Mouse (Mus musculus): Measurements from ENCODE around the gene Mtcl1.
"Not testable (repeated sequence)": the region's sequence is repeated elsewhere in the genome, so short reads cannot be mapped to it uniquely, and the experiment has no call there.

Gene Mtcl1

DNA sequence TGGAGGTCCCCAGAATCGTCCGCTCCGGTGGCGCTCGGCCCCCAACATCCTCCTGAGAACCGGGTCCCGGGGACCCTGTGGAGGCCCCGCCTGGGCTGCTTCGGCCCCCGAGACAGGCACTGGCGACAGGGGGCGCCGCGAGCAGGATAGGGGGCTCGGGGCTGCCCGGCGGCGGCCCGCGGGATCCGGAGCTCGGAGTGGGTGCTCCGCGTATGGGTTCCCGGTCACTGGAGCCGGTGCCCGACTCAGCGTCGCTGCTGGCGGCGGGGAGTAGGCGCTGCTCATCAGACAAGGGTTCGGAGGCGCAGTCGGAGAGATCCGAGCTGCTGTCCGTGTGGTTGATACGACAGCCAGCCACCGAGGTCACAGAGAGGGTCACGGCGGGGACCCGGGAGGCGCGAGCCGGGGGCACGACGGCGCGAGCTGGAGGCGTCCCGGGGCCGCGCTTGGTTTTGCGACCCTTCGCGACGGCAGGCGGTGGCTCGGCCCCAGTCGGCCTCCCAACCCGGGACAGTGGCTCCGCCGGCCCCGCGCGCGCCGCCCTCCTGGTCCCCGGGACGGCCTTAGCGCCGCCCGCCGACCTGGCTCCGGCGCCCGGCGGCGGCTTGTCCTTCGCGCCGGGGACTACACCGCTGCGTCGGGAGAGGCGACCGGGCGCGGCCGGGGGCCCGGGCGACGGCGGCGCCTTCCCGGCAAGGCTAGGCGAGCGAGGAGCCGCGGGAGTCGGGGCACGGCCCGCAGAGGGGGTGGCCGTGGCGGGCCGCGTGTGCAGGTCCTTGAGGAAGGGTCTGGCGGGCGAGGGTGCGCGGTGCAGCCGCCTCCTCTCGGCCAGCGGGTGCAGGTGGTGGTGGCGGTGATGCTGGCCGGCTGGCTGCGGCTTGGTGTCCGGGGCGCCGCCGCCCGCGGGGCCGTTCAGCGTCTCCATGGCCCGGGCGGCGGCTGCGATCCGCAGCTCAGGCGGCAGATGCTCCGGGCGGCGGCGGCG, 837 bp downstream of the Mtcl1 start:
- in situ Hi-C loops (cut with MboI, MseI), result loop anchor here (5.0 kb wide), 1 partner anchor 211 kb away; no protein-coding TSS in a partner anchor

DNA sequence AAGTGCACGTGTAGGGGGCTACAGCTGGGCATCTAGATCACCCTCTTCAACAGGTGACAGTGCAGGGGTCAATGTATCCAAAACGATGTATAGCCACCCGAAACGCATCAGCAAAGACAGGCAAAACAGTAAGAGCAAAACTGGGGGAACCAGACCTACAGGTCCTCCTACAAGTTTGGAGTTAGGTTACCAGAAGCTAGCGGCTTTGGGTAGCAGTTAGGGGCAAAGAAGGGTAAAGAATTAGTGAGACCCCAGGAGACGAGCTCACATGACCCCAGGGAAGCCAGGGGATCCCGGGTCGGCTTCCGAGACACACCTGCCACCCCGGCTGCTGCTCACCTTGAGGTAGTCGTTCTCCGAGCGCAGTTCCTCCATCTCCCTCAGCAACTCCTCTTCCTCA, 1.6 kb downstream of the Mtcl1 start:
- in situ Hi-C loops (cut with MboI, MseI), result loop anchor here (5.0 kb wide), 1 partner anchor 211 kb away; no protein-coding TSS in a partner anchor

DNA sequence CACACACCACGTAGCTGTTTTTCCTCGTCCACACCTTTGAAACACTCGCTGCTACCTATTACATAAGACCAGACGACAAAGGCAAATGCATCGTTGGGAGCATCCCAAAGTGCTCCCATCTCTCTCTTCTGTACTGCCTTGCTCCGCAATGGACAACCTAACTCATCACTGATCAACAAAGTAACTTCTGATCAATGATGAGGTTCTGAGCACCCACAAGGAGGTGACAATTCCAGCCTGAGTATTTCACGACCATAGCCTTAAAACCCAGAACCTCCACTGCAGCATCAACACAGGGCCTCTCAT, 2.6 kb downstream of the Mtcl1 start:
- in situ Hi-C loops (cut with MboI, MseI), result loop anchor here (5.0 kb wide), 1 partner anchor 210 kb away; no protein-coding TSS in a partner anchor

DNA sequence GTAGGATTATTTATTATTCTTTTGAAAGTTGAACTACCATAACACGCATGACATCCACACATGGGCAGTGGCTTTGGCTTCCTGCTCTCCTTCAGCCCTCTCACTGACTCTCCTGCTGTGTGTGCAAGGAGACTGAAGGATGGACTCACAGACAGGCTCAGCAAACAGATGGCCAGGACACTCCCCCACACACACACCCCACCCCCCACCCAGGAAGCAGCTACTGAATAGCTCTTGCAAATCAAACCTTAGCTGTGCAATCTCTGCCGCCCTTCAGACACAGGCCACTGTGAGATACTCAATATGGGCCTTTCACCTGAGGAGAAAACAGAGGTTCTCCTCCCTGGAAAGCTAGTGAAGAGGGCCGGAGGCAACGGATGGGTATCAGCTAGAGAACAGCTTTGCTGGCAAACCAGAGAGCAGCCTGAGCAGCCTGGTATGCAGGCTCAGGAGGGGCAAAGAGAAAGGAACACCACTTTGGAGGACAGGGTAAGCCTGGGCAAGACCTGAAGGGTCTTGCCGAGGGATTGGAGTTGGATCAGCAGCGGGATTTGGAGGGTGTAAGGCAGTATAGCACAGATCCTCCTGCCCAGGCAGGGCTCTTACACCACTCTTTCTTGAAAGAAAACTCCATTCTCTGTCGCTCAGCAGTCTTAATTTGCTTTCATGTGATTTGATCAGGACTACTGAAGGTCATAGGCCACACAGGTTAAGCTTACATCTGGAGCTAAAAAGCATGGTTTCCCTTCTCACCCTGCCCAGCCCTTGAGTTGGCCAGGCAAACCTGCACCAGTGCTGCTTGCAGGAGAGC, 3.1 kb downstream of the Mtcl1 start:
- in situ Hi-C loops (cut with MboI, MseI), result loop anchor here (5.0 kb wide), 1 partner anchor 209 kb away; no protein-coding TSS in a partner anchor

DNA sequence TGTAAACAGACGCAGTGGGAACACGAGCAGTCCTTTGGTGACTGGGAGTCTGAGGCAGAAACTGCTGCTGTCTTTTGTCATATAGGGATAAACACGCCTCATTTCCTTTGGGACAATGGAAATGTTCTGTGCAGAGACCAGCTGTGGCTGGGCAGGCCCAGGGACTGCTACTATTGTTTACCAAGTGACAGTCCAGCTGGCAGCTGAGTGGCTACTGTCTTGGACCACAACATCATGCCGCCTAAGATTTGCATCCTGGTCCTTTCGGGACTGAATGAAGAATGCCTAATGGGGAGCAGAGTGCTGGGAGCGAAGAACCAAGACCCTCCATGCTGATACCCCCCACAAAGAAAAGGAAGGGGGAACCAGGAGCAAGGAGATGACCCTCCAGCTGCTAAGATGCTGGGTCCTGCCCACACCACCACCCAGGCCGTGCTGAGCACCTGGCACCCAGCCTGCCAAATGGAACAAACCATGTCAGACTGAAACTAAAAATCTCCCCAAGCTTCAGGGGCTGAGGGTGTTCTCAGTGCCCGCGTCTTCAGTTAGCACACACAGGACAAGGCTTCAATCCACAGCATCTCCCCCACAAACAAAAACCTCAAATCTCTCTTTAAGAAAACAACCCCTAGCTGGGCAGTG, 5.4 kb downstream of the Mtcl1 start:
- in situ Hi-C loops (cut with MboI, MseI), result no loop called here

DNA sequence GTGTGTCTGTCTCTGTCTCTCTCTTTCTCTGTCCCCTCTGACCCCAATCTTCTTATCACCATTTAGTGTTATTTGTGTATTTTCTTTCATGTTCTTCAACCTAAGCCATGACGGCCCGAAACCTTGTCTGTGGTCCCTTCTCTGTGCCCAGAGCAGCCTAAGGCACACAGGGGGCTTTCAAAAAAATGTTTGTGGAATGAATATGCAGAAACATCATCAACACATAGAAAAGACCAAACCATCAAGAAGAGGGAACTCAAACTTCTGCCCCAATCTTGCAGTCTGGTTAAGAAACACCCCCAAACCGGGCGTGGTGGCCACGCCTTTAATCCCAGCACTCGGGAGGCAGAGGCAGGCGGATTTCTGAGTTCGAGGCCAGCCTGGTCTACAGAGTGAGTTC, 9.7 kb downstream of the Mtcl1 start:
- in situ Hi-C loops (cut with MboI, MseI), result no loop called here

DNA sequence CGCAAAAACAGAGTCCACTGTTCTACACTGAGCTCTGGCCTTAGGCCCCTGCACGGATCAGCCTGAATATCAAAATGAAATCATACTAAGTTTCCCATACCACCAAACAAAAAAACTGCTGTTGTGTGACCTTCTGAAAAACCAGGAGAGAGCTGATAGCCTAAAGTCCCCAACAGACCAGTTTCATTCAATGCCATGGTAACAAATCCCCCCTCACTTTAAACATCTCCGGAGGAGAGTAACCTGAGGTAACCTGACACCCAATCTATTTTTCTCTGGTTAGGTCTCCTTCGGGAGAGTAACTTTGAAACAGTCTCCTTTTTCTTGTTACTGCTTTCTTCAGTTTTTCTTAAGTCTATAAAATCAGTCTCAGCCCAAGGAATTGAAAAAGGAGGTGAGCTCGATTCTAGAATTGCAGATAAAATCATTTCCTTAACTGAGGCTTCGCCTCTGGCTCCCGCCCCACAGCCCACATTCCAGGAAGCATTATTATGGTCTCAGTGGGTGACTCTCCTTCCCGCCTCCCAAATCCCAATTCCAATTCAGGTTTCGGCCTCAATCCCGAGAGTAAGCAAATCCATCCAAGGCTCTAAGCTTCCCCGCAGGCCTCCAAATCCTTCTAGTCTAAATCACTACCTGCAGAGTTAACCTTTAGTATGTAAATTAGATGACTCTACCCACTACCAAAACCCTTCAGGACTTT, 10.3 kb downstream of the Mtcl1 start:
- in situ Hi-C loops (cut with MboI, MseI), result no loop called here

DNA sequence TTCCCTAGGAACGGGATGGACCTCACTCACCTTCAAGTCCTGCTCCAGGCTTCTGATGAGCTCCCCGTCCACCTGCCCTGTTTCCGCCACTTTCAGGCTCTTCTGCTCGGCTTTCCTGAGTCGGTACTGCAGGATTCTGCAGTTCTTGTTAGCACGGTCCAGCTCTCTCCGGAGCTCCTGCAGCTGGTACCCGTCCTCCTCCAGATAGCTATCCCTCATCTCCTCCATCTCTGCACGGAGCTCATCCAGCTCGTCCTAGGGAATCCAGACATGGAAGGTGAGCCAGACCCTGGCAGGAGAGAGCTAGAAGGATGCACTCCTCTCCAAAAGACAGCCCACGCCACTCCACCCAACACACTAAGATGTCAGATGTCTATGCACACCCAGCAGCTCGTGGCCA, 11.4 kb downstream of the Mtcl1 start:
- in situ Hi-C loops (cut with MboI, MseI), result no loop called here

DNA sequence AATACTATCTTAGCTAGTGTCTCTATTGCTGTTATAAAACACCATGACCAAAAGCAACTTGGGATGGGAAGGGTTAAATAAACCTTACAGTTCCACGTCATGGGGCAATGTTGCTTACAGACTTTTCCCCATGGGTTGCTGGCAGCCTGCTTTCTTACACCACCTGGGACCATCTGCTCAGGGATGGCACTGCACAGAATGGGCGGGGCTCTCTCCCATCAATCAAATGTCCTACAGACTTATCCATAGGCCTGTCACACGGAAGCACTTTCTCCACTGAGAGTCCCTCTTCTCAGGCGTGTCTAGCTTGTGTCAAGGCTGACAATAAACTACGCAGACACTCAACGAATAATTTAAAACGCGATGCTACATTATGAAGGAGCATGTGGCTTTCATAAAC, 12.7 kb downstream of the Mtcl1 start:
- in situ Hi-C loops (cut with MboI, MseI), result no loop called here

DNA sequence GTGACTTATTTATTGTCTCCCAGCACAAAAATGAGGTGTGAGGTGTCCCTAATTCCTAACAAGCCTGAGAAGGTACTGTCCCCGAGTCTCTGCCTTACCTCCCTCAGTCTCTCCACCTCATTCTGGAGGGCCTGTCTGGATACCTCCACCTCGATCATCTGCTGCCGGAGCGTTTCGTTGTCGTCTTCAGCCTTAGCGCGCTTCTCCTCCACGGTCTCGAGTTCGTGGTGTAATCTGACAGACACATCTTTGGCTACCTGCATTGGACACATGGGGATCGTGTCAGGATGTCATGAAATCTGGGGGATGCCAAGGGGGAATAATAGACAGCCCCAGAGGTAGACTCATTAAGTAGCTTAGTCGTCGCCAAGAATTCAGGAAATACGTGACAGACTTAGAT, 13.6 kb downstream of the Mtcl1 start:
- in situ Hi-C loops (cut with MboI, MseI), result no loop called here

DNA sequence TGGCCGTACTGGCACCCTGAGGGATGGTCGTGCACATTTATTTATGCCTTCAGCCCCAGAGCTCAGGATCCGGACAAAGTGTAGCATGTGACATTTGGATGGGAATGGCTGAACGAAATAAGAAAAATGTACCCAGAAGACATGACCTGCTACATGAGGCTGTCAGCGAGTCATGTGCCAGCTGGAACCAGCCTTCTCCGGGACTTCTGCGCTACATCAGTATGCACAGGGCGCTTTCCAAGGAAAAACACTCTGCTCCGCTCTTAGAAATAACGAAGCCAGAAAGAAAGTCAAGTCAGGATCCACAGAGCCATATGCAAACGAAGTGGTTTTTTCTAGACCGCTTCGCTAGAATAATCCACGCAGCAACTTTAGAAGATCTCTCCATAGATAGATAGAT, 14.5 kb downstream of the Mtcl1 start:
- in situ Hi-C loops (cut with MboI, MseI), result no loop called here

DNA sequence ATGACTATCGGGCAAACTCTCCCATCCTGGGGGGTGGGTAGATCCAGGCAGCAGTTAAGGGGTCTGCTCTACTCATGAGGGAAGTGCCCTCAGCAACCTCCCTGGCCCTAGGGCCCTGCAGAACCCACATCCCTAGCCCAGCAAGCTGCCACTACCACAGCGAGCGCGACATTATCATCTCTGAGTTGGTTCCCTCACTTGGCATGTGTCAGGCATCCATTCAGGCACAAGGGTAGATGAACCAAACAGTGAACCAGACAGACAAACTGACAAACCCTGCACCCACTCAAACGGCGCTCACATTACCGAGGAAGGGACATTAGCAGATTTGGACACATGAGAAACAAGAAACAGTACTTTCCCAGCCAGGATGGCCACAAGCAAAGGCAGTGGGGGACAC, 15.0 kb downstream of the Mtcl1 start:
- in situ Hi-C loops (cut with MboI, MseI), result no loop called here

DNA sequence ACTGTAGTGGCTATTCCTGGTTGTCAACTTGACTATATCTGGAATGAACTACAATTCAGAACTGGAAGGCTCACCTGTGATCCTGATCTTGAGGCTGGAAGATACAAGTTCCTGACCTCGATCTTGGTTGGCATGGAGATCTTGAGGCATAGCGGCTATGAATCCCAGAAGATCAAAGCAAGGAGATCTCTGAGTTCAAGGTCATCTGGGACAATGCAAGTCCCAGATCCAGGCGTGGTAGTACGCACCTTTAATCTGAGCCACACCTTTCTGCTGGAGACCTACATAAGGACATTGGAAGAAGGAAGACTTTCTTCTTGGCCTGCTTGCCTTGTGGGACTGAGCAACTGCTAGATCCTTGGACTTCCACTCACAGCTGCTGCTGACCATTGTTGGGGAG, 24.9 kb downstream of the Mtcl1 start:
- in situ Hi-C loops (cut with MboI, MseI), result not testable (repeated sequence)

DNA sequence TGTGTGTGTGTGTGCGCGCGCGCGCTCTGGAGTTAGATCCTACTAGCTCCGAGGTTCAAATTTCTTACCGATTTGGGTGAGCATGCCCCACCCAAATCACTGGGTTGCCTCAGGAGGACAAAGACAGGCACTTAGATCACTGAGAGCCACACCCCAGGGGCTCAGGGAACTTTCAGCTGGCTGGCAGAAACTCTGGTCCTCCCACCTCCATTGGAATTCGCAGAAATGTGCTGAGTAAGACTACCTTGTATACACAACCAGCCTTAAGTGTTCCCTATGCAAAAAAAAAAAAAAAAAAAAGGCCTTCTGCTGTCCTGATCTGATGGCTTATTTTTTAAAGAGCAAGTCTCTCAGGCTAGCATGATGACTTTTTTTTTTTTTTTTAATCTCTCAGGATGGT, 30.1 kb downstream of the Mtcl1 start:
- in situ Hi-C loops (cut with MboI, MseI), result no loop called here

DNA sequence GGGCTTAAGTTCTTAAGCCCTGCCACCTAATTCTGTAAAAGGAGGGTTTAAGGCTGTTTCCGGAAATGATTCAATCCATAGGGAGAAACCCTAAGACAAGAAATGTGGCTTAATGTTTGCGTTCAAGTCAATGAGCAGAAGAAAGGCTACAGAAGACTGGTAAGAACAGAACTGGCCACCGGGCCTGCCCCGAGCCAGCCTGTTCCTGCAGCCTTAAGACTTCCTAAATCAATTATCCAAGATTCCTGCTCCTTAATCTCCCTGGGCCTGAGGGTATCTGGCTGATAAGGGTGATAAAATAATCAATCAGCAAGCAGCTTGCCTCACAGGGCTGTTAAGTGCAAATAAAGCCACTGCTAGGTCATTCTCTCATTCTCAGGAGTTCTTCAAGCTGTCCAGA, 31.8 kb downstream of the Mtcl1 start:
- in situ Hi-C loops (cut with MboI, MseI), result no loop called here

DNA sequence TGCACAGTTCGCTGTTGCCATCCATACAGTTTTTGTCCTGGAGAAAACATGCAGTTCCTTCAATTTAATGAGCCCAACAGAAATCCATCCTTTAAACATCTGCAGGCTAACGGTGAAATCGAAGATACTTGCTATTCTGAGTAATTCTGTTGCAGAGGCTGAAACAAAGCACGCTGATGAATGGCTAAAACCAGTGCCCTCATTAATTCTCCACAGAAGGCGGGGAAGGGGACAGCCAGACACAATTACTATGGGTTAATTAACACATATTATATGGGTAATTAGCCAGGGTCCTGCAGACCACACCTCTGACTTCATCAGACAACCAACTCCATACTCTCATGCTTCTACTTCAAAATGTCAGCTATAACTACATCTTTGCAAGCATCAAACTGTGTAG, 32.2 kb downstream of the Mtcl1 start:
- in situ Hi-C loops (cut with MboI, MseI), result no loop called here

DNA sequence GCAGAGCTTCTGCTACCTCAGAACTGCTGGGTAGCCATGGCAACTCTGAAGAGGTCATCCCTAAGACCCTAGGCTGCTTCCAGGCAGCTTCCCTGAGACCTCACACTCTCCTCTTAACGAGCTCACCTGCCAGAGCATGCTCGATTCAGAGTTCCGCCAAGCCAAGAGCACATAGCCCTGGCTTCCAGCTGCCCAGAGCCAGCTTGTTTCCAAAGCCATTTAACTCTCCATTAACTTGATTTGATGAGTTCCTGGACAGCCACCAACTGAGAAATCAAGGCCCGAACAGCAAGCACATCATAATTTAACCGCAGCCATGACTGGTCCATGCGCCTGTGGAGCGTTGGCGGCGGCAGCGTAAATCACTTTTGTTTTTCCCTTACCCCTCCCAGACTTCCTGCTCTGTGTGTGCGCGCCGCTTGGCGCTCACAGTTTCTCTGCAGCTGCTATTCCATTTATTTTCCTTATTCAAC, 32.7 kb downstream of the Mtcl1 start:
- in situ Hi-C loops (cut with MboI, MseI), result no loop called here

DNA sequence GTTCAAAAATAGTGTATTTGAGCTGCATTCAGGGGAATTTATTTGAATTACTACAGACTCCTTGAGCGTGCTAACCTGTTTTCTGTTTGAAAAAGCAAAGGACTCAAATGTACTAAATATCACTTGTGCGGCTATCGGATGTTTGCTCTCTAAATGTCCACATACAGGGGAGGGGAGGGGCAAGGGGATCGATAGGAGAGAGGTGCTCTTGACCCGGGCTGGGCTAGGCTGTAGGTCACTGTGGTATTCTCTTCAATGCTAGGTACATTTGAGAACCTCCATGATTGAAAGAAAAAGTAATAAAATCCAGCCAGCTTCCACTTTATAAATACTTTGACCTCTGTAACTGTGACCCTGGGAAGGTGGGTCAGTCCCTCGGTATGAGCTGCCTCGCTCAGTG, 33.1 kb downstream of the Mtcl1 start:
- in situ Hi-C loops (cut with MboI, MseI), result no loop called here

DNA sequence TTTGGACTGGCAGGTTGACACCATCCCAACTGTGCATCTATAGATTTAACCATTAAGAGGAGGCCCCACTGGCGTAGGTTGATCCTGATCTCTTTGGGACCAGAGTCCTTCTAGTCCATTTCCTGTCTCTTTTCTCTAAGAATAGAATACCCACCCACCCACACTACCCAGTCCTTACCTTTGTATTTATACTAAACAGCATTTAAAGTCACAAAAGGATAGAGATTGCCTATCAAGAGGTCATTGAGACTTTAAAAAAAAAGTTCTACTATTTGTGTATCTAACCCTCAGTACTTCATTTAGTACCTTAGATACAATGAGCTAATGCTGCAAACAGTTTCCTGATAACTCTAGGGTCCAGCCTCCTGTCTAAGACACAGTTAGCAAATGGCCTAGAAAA, 35.2 kb downstream of the Mtcl1 start:
- in situ Hi-C loops (cut with MboI, MseI), result no loop called here

DNA sequence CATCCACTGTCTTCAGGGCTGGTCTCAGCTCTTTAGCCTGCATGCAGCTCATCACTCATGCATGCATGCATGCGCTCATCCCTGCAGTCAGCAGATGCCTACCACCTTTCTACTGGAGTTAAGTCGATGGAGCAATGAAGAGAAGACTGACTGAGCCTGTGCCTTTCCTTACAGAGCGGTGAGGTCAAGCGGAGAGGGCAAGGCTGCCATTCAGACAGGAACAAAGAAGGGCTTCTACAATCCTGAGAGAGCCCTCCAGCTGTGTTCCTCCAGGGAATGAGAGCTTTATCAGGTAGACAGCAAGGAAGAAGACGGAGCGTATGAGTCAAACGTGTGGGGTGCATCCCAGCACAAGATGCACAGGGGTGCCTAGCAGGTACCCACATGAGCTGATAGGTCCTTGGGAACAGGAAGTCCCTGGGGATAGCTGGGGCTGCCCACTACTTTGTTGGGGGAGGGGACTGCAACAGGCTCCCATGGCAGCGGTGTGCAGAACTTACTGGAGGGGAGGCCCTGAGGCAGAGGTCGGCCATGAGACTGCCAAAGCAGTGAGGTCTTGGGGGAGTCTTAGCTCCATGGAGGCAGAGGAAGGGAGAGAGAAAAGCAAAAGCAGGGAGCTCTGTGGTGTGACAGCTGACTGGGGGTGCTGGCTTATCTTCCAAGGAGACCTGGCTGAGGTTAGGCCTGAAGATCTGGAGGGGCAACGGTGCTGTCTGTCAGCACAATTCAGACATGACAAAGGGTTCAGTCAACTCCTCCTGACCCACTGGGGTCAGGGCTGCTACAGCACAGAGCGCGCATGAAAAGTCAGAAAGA, 37.2 kb downstream of the Mtcl1 start:
- in situ Hi-C loops (cut with MboI, MseI), result no loop called here

All from regulatory T cell (primary cell).